Mouse (Mus musculus) spleen, adult 2 months (tissue): ENCODE results near the gene Ccnd3. TPM values are rescaled to one million over a fixed set of nuclear protein-coding genes. Genes with fewer than 3 reads are reported as not detected.

Source experiments
- DNase-seq, 2 experiments: peaks; one replicate each; pipeline versions ENCODE4 v3.0.0 to v3.0.0-alpha.2; 2012 to 2021; ENCODE audit warnings: low spot score in 2 of 2, low read depth in 1 of 2
- H3K27ac ChIP-seq: fragments of 200-500 bp; 2 replicates; pipeline ENCODE4 v1.5.1; 2012; ENCODE audit warnings: low read length, inconsistent platforms; ENCODE audit not compliant: insufficient read depth
- H3K27me3 ChIP-seq: fragments of 200-500 bp; 2 replicates; pipeline ENCODE4 v1.6.1; 2012; ENCODE audit warnings: mild to moderate bottlenecking, moderate library complexity, low read length, inconsistent platforms; ENCODE audit not compliant: control insufficient read depth, insufficient read depth
- H3K36me3 ChIP-seq: fragments of 200-500 bp; 2 replicates; pipeline ENCODE4 v1.6.1; 2012; ENCODE audit warnings: mild to moderate bottlenecking, low read length, inconsistent platforms; ENCODE audit not compliant: control insufficient read depth, insufficient read depth
- H3K4me1 ChIP-seq: fragments of 200-500 bp; 2 replicates; pipeline ENCODE4 v1.6.1; 2011; ENCODE audit warnings: inconsistent platforms; ENCODE audit not compliant: control insufficient read depth, insufficient read depth, insufficient read length
- H3K4me3 ChIP-seq: fragments of 200-500 bp; 2 replicates; pipeline ENCODE4 v1.5.1; 2011; ENCODE audit warnings: mild to moderate bottlenecking, inconsistent platforms; ENCODE audit not compliant: insufficient read depth, insufficient read length; ENCODE audit errors: extremely low read depth
- CTCF ChIP-seq: fragments of 200-500 bp; IDR thresholded peaks from 2 replicates; pipeline ENCODE4 v1.5.1; 2011; ENCODE audit warnings: mild to moderate bottlenecking, inconsistent platforms; ENCODE audit not compliant: insufficient read depth, insufficient read length, insufficient replicate concordance; ENCODE audit errors: extremely low read depth
- POLR2A ChIP-seq: fragments of 200-500 bp; IDR thresholded peaks from 2 replicates; pipeline ENCODE4 v1.6.1; 2011; ENCODE audit warnings: low read depth, low read length, inconsistent platforms
- WGBS: fragments of 180-500 bp; shearing (Covaris S2); methylation state at CpG from one replicate; pipeline ENCODE4 v1.1.7; 2018; 5-methylcytosine and 5-hydroxymethylcytosine counted together
- polyA plus RNA-seq: library from polyadenylated mRNA; depleted of rRNA; stranded (reverse); fragments of >200 nt; gene quantifications from 2 replicates; pipeline ENCODE4 v1.2.3, GENCODE M21; 2012

Ccnd3 gene
- polyA plus RNA-seq, 1 experiment, result 171 TPM

DNA sequence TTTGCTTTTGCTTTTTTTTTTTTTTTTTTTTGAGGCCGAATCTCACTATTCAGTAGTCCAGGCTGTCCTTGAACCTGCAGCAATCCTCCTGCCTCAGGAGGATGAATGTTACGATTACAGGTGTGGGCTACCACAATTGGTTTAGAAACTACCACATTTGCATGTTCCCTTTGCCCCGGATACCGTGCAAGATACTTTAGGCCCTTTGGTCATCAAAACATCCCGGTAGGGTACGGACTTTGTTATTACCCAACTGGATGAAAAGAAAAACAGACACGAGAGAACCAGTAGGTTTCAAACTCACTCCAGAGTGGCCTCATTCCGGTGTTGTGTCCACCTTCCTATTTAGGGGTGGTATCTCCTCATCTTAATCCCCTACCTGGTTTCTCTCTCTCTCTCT is 83.7 kb downstream of the Ccnd3 start:
- no peak for DNase-seq
- Histone ChIP-seq H3K27me3 (no peaks in the 10 kb centered on the region), H3K4me3 (no peak overlapping the region), H3K36me3 (peaks cover 7% of the 10 kb centered on the region), H3K4me1 (no peaks in the 10 kb centered on the region), H3K27ac (no peak overlapping the region)
- TF ChIP-seq CTCF, result no peak
- WGBS, result 90% methylated on average over 8 of the region's 8 CpGs

DNA sequence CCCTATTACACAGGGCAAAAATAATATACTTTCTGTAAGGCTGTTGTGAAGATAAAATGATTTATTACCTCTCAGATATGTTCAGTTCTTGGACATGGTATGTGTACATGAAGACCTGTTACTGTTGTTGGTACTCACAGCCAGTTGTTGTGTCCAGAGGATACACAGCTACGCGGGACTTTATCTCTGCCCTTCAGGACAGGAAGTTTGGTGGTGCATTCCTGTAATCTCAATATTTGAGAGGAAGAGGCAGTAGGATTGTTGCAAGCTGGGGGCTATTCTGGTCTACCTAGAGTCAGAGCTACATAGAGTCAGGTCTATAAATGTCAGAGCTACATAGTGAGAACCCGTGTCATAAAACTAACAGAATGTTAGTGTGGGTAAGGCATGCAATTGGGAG is 86.2 kb downstream of the Ccnd3 start:
- 69% methylated on average over 3 of the region's 3 CpGs for WGBS
- peaks cover 5% of the 10 kb centered on the region for H3K36me3 ChIP-seq
- TF ChIP-seq POLR2A (no peak), CTCF (no peak)
- no peak overlapping the region for H3K27ac ChIP-seq
- no peak overlapping the region for H3K4me3 ChIP-seq
- DNase-seq, result no peak
- peaks cover 9% of the 10 kb centered on the region; the same call in 1 of the 2 replicates for H3K4me1 ChIP-seq
- H3K27me3 ChIP-seq, result no peaks in the 10 kb centered on the region

DNA sequence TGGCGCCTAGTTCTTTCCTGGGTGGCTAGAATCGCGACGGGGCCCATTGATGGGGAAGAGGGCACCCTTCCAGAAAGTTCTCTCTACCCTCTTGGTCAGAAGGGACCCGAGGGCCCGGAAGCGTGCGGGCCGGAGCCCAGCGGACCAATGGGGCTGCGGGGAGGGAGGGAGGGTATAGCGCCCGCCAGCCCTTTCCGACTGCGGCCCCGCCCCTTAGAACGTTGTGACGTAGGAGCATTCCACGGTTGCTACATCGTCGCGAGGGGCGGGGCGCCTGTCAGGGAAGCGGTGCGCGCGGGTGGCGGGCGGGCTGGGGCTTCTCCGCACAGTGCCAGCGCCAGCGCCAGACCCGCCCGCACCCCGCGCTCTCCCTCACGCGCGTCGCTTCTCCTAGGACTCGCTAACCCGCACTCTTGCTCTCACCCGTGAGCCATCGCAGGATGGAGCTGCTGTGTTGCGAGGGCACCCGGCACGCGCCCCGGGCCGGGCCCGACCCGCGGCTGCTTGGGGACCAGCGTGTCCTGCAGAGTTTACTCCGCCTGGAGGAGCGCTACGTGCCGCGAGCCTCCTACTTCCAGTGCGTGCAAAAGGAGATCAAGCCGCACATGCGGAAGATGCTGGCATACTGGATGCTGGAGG is 88.5 kb downstream of the Ccnd3 start:
- peak overlapping the region; percentile 81 for H3K27ac ChIP-seq
- H3K4me3 ChIP-seq, result peak overlapping the region; percentile 85
- peaks cover 7% of the 10 kb centered on the region; the same call in 1 of the 2 replicates for H3K36me3 ChIP-seq
- under 1% methylated on average over 63 of the region's 63 CpGs for WGBS
- TF ChIP-seq POLR2A (no peak; the same call in 1 of the 2 replicates), CTCF (no peak)
- H3K27me3 ChIP-seq, result no peaks in the 10 kb centered on the region
- DNase-seq, result peak; percentile 83 to 94
- peaks cover 19% of the 10 kb centered on the region; the same call in 1 of the 2 replicates for H3K4me1 ChIP-seq

DNA sequence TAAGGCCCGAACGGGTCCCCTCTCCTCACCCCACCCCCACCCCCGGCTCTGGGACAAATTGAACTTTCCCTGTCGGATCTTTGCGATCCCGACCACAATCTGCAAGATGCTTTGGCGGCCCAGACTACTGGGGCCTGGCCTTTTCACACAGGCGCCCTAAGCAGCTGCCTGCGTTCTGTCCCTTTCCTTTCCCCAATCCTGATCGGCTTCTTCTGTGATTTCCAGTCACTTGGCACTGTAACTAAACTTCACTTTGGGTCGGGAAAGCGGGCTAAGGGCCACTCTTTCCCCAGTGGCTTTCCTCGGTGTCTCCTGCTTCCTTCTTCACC is 89.0 kb downstream of the Ccnd3 start:
- Histone ChIP-seq H3K27me3 (no peaks in the 10 kb centered on the region), H3K4me1 (peaks cover 19% of the 10 kb centered on the region; the same call in 1 of the 2 replicates), H3K27ac (peak overlapping the region; percentile 81), H3K4me3 (peak overlapping the region; percentile 85), H3K36me3 (peaks cover 10% of the 10 kb centered on the region)
- DNase-seq, result no peak
- TF ChIP-seq CTCF (no peak), POLR2A (no peak)
- WGBS, result under 1% methylated on average over 13 of the region's 13 CpGs

GRCm38 (mm10) chr17:47594183-47594968 is 89.5 kb downstream of the Ccnd3 start:
- peak overlapping the region; percentile 81 for H3K27ac ChIP-seq
- TF ChIP-seq POLR2A (no peak), CTCF (no peak)
- under 1% methylated on average over 43 of the region's 43 CpGs for WGBS
- peak in 1 of 2 experiments; percentile 51 for DNase-seq
- H3K27me3 ChIP-seq, result no peaks in the 10 kb centered on the region
- peaks cover 21% of the 10 kb centered on the region; the same call in 1 of the 2 replicates for H3K4me1 ChIP-seq
- peaks cover 10% of the 10 kb centered on the region for H3K36me3 ChIP-seq
- peak overlapping the region; percentile 85 for H3K4me3 ChIP-seq

DNA sequence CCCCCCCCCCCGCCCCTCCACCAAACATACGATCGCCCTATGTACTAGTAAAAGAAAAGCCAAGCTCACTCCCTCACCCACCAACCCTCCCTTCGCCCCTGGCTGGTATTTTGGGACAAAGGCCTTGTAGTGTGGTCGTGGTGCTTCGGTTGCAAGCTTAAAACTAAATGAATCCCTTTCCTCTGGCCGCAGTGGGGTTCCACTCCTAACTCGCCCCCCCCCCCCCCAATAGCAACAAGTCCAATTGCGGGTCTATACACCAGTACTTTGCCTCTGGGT is 90.1 kb downstream of the Ccnd3 start:
- no peak for DNase-seq
- peak overlapping the region; percentile 70 for H3K27ac ChIP-seq
- no peaks in the 10 kb centered on the region for H3K27me3 ChIP-seq
- H3K4me1 ChIP-seq, result peaks cover 26% of the 10 kb centered on the region; the same call in 1 of the 2 replicates
- WGBS, result 5% methylated on average over 9 of the region's 9 CpGs
- TF ChIP-seq POLR2A, result no peak
- H3K36me3 ChIP-seq, result peaks cover 8% of the 10 kb centered on the region
- H3K4me3 ChIP-seq, result peak overlapping the region; percentile 85

GRCm38 (mm10) chr17:47595248-47596161 is 90.7 kb downstream of the Ccnd3 start:
- no peak for TF ChIP-seq POLR2A
- H3K4me1 ChIP-seq, result peaks cover 32% of the 10 kb centered on the region; the same call in 1 of the 2 replicates
- H3K27ac ChIP-seq, result peak overlapping the region; percentile 70
- WGBS, result 8% methylated on average over 21 of the region's 21 CpGs
- no peaks in the 10 kb centered on the region for H3K27me3 ChIP-seq
- peaks cover 8% of the 10 kb centered on the region for H3K36me3 ChIP-seq
- H3K4me3 ChIP-seq, result peak overlapping the region; percentile 85
- no peak for DNase-seq
